Mouse (Mus musculus): ENCODE results near the gene Pla2g4e.
"Not testable (repeated sequence)": the region's sequence is repeated elsewhere in the genome, so short reads cannot be mapped to it uniquely, and the experiment has no call there.

DNA sequence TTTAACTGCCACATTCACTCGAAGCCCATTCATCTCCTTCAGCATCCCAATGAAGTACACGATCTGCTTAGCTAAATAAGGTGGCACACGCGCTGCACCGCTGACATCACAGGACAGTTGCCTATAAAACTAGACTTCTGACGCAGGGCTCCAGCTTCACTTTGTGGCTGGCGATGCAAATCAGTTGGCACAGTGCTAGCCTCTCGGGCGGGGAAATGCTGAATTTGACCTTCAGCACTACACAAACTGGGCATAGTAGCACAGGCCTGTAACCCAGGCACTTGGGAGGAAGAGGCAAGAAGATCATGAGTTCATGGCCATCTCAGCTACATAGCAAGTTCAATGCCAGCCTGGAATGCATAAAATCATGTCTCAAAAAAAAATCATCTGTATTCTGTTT lies 6.4 kb downstream of the Pla2g4e start:
- TF ChIP-seq CTCF (IDR thresholded peaks at IDR 0.05; ENCODE audit: low read depth); EP300 (optimal IDR thresholded peaks at IDR 0.05): not testable (repeated sequence)
